Mouse (Mus musculus): ENCODE measurements around the gene Acnat2.
"Not testable (repeated sequence)": the region's sequence is repeated elsewhere in the genome, so short reads cannot be mapped to it uniquely, and the experiment has no call there.

DNA sequence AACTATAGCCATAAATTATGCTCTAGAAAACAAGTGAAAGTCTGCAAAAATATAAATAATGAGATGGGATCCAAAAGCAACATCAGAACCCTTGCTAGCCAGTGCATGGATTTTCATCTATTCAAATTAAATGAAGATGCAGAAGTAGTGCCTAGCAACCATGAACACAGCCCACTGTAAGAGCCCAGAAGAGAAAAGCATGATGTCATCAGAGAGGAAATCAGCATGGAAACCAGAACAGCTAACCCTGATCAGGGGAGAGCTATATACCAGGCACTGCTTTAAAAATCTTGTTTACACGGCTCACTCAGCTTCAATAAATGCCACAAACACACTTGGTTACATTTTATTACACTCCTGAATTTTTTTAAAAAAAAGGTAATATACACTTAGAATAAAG lies 60.0 kb downstream of the Acnat2 start:
- TF ChIP-seq POLR2A (IDR thresholded peaks at IDR 0.05; ENCODE audit: insufficient read length, low read depth); MAX (IDR thresholded peaks at IDR 0.05; ENCODE audit: low read depth); USF1 (IDR thresholded peaks at IDR 0.05; ENCODE audit: low read depth): not testable (repeated sequence)
